Mouse (Mus musculus) stomach, embryonic 14.5 days (tissue): ENCODE data around the gene Rex1bd. TPM values are rescaled to one million over a fixed set of nuclear protein-coding genes. Genes with fewer than 3 reads are reported as not detected.

Source experiments
- ATAC-seq: fragments of 200-750 bp; cut with Nextera tagmentation; 2 replicates; pipeline ENCODE4 v1.8.0; 2017; ENCODE audit warnings: low read depth, moderate TSS enrichment; ENCODE audit not compliant: insufficient number of reproducible peaks, insufficient read depth, low FRiP score
- H3K27ac ChIP-seq: fragments of 300-500 bp; sonication (generic); 2 replicates; pipeline ENCODE4 v1.5.1; 2014; ENCODE audit warnings: mild to moderate bottlenecking, low read length, moderate library complexity, mixed read lengths
- H3K27me3 ChIP-seq: fragments of 300-500 bp; sonication (generic); 2 replicates; pipeline ENCODE4 v1.6.1; 2014; ENCODE audit warnings: low read length, control low read depth, mixed read lengths; ENCODE audit not compliant: control insufficient read depth, insufficient read depth
- H3K36me3 ChIP-seq: fragments of 300-500 bp; sonication (generic); 2 replicates; pipeline ENCODE4 v1.6.1; 2014; ENCODE audit warnings: mild to moderate bottlenecking, control low read depth, low read length, moderate library complexity, mixed read lengths; ENCODE audit not compliant: control insufficient read depth, insufficient read depth
- H3K4me1 ChIP-seq: fragments of 300-500 bp; sonication (generic); 2 replicates; pipeline ENCODE4 v1.6.1; 2014; ENCODE audit warnings: low read length, control low read depth, mixed read lengths; ENCODE audit not compliant: control insufficient read depth, insufficient read depth
- H3K4me2 ChIP-seq: fragments of 300-500 bp; sonication (generic); replicated peaks from 2 replicates; pipeline ENCODE4 v1.6.1; 2014; ENCODE audit warnings: low read depth, low read length, control low read depth
- H3K4me3 ChIP-seq: fragments of 300-500 bp; sonication (generic); 2 replicates; pipeline ENCODE4 v1.5.1; 2014; ENCODE audit warnings: low read depth, low read length, control low read depth
- H3K9ac ChIP-seq: fragments of 300-500 bp; sonication (generic); replicated peaks from 2 replicates; pipeline ENCODE4 v1.6.1; 2014; ENCODE audit warnings: low read depth, mild to moderate bottlenecking, control low read depth, low read length, moderate library complexity, mixed read lengths
- H3K9me3 ChIP-seq: fragments of 300-500 bp; sonication (generic); 2 replicates; pipeline ENCODE4 v1.6.1; 2016; ENCODE audit warnings: low read depth, low read length, control low read depth; ENCODE audit not compliant: control insufficient read depth
- WGBS: fragments of 180-500 bp; shearing (Covaris S2); extraction: QIAGEN DNeasy Blood & Tissue Kit; methylation state at CpG from one replicate; pipeline ENCODE4 v1.1.7; 2014; 5-methylcytosine and 5-hydroxymethylcytosine counted together
- polyA plus RNA-seq: library from polyadenylated mRNA; unstranded; fragments of >200 nt; fragmentation: Nextera tagmentation; extraction: Ambion mirVana; gene quantifications from 2 replicates; pipeline ENCODE4 v1.2.1, GENCODE M21; 2014

Gene Rex1bd
- polyA plus RNA-seq, 1 experiment from 2014 or later = 149 TPM

DNA sequence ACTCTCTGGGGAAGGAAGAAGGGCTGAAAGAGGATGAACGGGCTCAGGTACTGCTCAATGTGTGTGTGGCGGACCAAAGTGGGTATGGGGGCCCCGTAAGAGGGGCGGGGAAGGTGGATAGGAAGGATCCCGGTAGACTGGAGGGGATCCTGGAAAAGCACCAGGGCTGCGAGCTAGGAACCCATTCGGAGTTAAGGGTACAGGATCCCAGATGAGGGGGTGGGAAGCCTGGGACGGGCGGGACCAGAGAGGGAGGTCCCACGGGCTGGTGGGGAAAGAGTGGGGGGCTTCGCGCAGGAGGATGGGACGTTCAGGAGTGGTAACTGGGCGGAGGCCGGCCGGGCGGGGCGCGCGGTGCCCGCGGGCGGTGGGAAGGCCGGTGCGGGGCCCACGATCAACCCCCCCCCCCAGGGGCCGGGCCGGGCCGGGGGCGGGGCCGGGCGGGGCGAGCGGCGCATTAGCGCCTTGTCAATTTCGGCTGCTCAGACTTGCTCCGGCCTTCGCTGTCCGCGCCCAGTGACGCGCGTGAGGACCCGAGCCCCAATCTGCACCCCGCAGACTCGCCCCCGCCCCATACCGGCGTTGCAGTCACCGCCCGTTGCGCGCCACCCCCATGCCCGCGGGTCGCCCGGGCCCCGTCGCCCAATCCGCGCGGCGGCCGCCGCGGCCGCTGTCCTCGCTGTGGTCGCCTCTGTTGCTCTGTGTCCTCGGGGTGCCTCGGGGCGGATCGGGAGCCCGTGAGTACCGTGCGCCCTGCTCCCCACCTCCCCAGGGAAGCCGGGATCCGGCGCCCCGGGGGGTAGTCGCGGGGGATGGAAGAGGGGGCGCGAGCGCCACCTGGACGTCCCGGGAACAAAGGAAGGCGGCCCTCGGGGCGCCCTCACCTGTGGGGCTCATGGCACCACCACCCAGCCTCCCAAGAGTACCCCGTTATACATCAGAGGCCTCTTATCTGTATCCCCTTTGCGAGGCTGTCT lies 13.6 kb downstream of the Rex1bd start, which contains the start of gene Crlf1:
Gene Crlf1 (plus strand): TSS at position 495 of the 977 bp plus-strand sequence.
- ATAC-seq = no peak
- Histone ChIP-seq H3K9me3 (no peaks in the 10 kb centered on the region), H3K4me3 (peak within 1 kb of the TSS; percentile 31), H3K27me3 (peaks cover 95% of the 10 kb centered on the region), H3K4me1 (peaks cover 30% of the 10 kb centered on the region), H3K9ac (no peak within 1 kb of the TSS), H3K27ac (no peak within 1 kb of the TSS), H3K36me3 (no peaks in the 10 kb centered on the region), H3K4me2 (peak within 1 kb of the TSS; percentile 83)
- WGBS = 1% methylated on average over 45 of the region's 93 CpGs

DNA sequence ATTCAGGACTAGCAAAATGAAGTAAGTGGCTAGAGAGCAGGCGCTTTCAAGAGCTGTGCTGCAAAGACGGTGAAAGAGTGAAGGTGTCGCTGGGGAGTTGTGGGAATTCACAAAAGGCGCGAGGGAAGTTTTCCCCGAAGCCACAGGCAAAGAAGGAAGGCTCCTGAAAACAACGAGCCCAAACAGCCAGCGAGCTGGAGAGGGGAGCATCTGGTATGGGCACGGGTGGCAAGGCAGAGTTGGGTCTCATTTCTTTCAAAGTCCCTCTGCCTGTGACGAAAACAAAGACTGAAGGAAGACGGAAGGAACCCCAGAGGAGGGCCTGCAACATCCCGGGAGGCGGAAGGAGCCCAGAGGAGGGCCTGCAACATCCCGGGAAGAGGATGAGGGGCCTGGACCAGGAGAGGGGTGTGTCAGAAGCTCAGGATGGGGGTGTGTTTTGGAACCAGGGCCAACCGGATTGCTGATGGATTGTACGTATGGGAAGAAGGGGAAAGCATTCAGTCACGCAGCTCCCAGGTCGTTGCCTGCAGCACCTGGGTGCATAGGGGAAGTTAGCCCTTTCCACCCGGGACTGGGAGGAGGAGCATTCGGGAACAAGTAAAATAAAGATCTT lies 15.6 kb downstream of the Rex1bd start:
- H3K4me2 ChIP-seq = no peak overlapping the region
- whole genome bisulfite sequencing = 6% methylated on average over 20 of the region's 20 CpGs
- H3K27ac ChIP-seq = no peak overlapping the region
- no peaks in the 10 kb centered on the region for H3K36me3 ChIP-seq
- no peak overlapping the region for H3K9ac ChIP-seq
- no peaks in the 10 kb centered on the region for H3K9me3 ChIP-seq
- H3K4me1 ChIP-seq = peaks cover 30% of the 10 kb centered on the region
- H3K4me3 ChIP-seq = no peak overlapping the region
- H3K27me3 ChIP-seq = peaks cover 95% of the 10 kb centered on the region
- ATAC-seq = no peak

DNA sequence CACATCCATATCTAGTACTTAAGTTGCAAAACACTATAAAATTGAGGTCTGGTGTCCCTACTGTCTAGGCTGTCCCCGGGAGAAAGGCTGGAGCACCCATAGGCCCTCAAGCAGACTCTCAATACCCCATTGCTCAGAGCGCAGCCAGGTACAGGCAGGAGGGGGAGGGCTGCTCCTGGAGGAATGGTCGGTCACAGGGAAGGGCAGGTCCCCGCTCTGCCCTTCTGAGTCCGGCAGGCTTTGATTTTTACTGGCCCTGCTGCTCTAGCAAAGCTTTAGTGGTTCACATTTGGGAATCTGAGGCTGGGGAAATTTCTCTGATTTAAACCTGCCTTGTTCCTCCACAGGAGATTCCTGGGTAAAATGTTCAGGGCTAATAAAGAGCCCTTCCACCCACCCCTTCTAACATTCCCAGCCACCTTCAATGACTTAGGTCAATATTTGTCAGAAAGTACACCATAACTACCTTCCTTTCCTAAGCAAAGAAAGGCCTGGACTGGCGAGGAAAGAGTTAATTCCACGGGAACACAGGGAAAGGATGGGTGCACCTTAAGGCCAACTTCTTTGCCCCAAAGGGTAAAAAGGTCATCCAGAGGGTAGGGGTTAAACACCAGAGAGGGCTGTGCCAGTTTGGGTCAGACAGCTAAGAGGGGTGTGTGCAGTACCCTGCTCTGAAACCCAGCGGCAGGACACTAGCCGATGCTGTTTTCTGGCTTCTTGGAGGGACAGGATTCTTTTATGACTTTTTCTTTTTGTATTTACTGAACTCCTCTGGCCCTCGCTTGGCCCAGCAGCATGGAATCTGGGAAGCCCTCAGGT lies 16.3 kb downstream of the Rex1bd start:
- H3K4me3 ChIP-seq = no peak overlapping the region
- no peak for ATAC-seq
- no peak overlapping the region; the same call in 1 of the 2 replicates for H3K4me2 ChIP-seq
- WGBS = 16% methylated on average over 10 of the region's 10 CpGs
- peaks cover 30% of the 10 kb centered on the region for H3K4me1 ChIP-seq
- no peak overlapping the region for H3K27ac ChIP-seq
- peaks cover 94% of the 10 kb centered on the region for H3K27me3 ChIP-seq
- H3K36me3 ChIP-seq = no peaks in the 10 kb centered on the region
- H3K9me3 ChIP-seq = no peaks in the 10 kb centered on the region
- no peak overlapping the region for H3K9ac ChIP-seq

- ATAC-seq = no peak
Measured at GRCm38 (mm10) chr8:70489576-70489975, 17.0 kb downstream of the Rex1bd start.

GRCm38 (mm10) chr8:70488931-70489470 lies 17.6 kb downstream of the Rex1bd start:
- Histone ChIP-seq H3K4me3 (peak overlapping the region; percentile 26), H3K27me3 (peaks cover 84% of the 10 kb centered on the region), H3K36me3 (no peaks in the 10 kb centered on the region), H3K9ac (no peak overlapping the region), H3K4me2 (peak overlapping the region; percentile 51), H3K27ac (no peak overlapping the region), H3K4me1 (peaks cover 30% of the 10 kb centered on the region), H3K9me3 (no peaks in the 10 kb centered on the region)
- no peak for ATAC-seq
- WGBS = 3% methylated on average over 14 of the region's 14 CpGs

More at GRCm38 (mm10) chr8:70489576-70489975, 17.0 kb downstream of the Rex1bd start:
- Histone ChIP-seq H3K36me3 (no peaks in the 10 kb centered on the region), H3K4me1 (peaks cover 30% of the 10 kb centered on the region), H3K27ac (no peak overlapping the region), H3K27me3 (peaks cover 90% of the 10 kb centered on the region), H3K4me3 (peak overlapping the region; percentile 24), H3K4me2 (peak overlapping the region; percentile 51), H3K9me3 (no peaks in the 10 kb centered on the region), H3K9ac (no peak overlapping the region)
- WGBS = 2% methylated on average over 28 of the region's 41 CpGs

DNA sequence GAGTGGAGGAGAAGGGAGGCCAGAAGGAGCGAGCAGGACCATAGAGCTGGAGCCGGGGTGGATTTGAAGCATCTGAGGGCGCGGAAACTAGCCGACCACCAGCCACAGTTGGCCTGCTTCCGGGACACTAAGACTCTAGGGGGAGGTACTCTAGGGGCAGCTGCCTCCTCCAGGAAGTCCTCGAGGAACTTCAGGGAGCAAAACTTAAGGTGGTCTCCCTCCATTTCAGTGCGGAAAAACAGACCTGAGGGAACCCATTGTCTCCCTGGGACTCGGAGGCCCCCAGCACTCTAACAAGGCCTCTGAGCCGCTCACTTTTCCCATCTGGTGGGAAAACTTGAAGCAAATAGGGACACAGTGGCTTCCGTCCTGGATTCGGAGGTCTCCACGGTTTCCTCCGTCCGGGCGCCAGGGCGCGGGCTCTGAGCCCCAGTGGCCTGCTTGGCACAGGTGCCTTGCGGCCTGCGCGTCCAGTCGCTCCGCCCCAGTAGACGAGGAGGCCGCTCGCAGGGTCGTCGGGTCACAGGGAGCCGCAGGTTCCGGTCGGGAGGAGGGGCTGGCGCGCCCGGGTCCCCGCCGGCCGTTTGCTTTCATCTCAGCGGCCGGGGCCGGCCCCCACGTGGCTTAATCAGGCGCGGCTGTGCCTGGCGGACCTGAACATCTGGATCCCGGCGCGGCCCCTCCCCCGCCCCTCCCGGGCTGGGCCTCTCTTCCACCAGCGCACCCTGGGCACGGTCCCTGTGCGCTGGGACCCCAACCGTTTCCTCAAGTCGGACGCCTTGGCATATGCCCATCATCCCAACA lies 18.4 kb downstream of the Rex1bd start:
- Histone ChIP-seq H3K4me1 (peaks cover 25% of the 10 kb centered on the region), H3K4me3 (peak overlapping the region; percentile 26), H3K27me3 (peaks cover 76% of the 10 kb centered on the region), H3K9ac (no peak overlapping the region), H3K36me3 (no peaks in the 10 kb centered on the region), H3K4me2 (peak overlapping the region; percentile 46), H3K9me3 (no peaks in the 10 kb centered on the region), H3K27ac (no peak overlapping the region)
- peak; percentile 16; the same call in 1 of the 2 replicates for ATAC-seq
- 4% methylated on average over 55 of the region's 55 CpGs for WGBS

DNA sequence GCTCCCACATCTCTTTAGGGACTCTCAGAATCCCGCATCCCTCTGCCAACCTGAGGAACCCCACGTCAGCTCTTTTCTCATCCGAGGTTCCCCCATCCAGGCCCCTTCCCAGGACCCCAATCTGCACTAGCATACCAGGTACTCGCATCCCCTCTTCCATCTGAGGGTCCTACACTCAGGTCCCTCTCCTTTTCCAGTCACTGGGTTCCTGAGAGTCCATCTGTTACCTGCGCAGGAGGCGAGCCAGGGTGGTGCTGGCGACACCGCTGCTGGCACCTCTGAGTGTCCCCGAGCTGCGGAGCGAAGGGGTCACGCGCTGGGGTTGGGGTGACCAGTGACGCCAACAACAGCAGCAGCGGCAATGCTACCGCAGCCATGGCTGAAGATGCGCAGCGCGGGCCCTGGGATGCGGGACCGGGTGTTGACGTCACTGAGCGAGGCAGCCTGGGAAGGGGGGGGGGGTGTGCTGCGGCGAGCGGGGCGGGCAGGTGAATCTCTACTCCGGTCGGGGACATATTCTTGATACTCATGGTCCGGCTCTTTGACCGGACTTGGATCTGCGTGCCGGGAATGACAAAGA lies 19.5 kb downstream of the Rex1bd start, which contains the start of gene Tmem59l:
Gene Tmem59l (minus strand): TSS at position 418 of the 580 bp plus-strand sequence.
- Histone ChIP-seq H3K9me3 (no peaks in the 10 kb centered on the region), H3K36me3 (no peaks in the 10 kb centered on the region), H3K4me1 (peaks cover 18% of the 10 kb centered on the region), H3K27me3 (peaks cover 65% of the 10 kb centered on the region), H3K4me3 (peak within 1 kb of the TSS; percentile 26), H3K27ac (no peak within 1 kb of the TSS), H3K4me2 (peak within 1 kb of the TSS; percentile 46), H3K9ac (no peak within 1 kb of the TSS)
- 5% methylated on average over 33 of the region's 33 CpGs for WGBS
- ATAC-seq = no peak
